Mouse (Mus musculus): ENCODE data around the gene Fus. TPM values are rescaled to one million over a fixed set of nuclear protein-coding genes. Genes with fewer than 3 reads are reported as not detected.
"Not testable (repeated sequence)": the region's sequence is repeated elsewhere in the genome, so short reads cannot be mapped to it uniquely, and the experiment has no call there.

Fus gene
- total and polyA plus RNA-seq, 2 experiments, result 28.6 to 102 TPM

GRCm38 (mm10) chr7:127935028-127935722 lies 32.1 kb upstream of the Fus start:
- WGBS, result 7% methylated on average over 32 of the region's 32 CpGs
- no peaks in the 10 kb centered on the region for H3K27me3 ChIP-seq (ENCODE audit: control insufficient read depth, insufficient read depth, low read length)
- peak overlapping the region; percentile 78 for H3K4me3 ChIP-seq (ENCODE audit: insufficient read depth, low read depth, low read length)
- DNase-seq (ENCODE audit: extremely low read depth, low read depth, low spot score), result peak; percentile 84
- H3K9ac ChIP-seq (ENCODE audit: low read depth, low read length), result peak overlapping the region; percentile 85
- H3K27ac ChIP-seq (replicated peaks; ENCODE audit: insufficient read depth, low read depth, low read length), result peak overlapping the region; percentile 60; the same call in 1 of the 2 replicates
- peak; percentile 72 for TF ChIP-seq POLR2A (IDR thresholded peaks at IDR 0.05; ENCODE audit: extremely low read depth, insufficient read depth, low read length)
- TF ChIP-seq CTCF (IDR thresholded peaks at IDR 0.05; ENCODE audit: low read depth, low read length), result peak; percentile 91
- H3K36me3 ChIP-seq (ENCODE audit: control insufficient read depth, insufficient read depth, low read length), result no peaks in the 10 kb centered on the region
- peaks cover 12% of the 10 kb centered on the region for H3K4me1 ChIP-seq (ENCODE audit: control insufficient read depth, insufficient read depth, low read length)
- no peaks in the 10 kb centered on the region for H3K79me2 ChIP-seq (ENCODE audit: control insufficient read depth, insufficient read depth, low read length)

GRCm38 (mm10) chr7:127935748-127936159 lies 31.5 kb upstream of the Fus start:
- H3K4me3 ChIP-seq (ENCODE audit: insufficient read depth, low read depth, low read length), result peak overlapping the region; percentile 78
- H3K36me3 ChIP-seq (ENCODE audit: control insufficient read depth, insufficient read depth, low read length), result no peaks in the 10 kb centered on the region
- H3K79me2 ChIP-seq (ENCODE audit: control insufficient read depth, insufficient read depth, low read length), result no peaks in the 10 kb centered on the region
- DNase-seq (ENCODE audit: extremely low read depth, low read depth, low spot score), result no peak
- no peak overlapping the region for H3K27ac ChIP-seq (replicated peaks; ENCODE audit: insufficient read depth, low read depth, low read length)
- H3K4me1 ChIP-seq (ENCODE audit: control insufficient read depth, insufficient read depth, low read length), result peaks cover 8% of the 10 kb centered on the region
- no peaks in the 10 kb centered on the region for H3K27me3 ChIP-seq (ENCODE audit: control insufficient read depth, insufficient read depth, low read length)
- H3K9ac ChIP-seq (ENCODE audit: low read depth, low read length), result peak overlapping the region; percentile 85
- TF ChIP-seq CTCF (IDR thresholded peaks at IDR 0.05; ENCODE audit: low read depth, low read length) (no peak), POLR2A (IDR thresholded peaks at IDR 0.05; ENCODE audit: extremely low read depth, insufficient read depth, low read length) (no peak)
- WGBS, result 1% methylated on average over 38 of the region's 38 CpGs

- no peak for DNase-seq (ENCODE audit: extremely low read depth, low read depth, low spot score)
- Histone ChIP-seq H3K9ac (ENCODE audit: low read depth, low read length) (peak overlapping the region; percentile 85; the same call in 1 of the 2 replicates), H3K4me3 (ENCODE audit: insufficient read depth, low read depth, low read length) (no peak overlapping the region; the same call in 1 of the 2 replicates), H3K36me3 (ENCODE audit: control insufficient read depth, insufficient read depth, low read length) (no peaks in the 10 kb centered on the region), H3K4me1 (ENCODE audit: control insufficient read depth, insufficient read depth, low read length) (peaks cover 5% of the 10 kb centered on the region), H3K79me2 (ENCODE audit: control insufficient read depth, insufficient read depth, low read length) (no peaks in the 10 kb centered on the region), H3K27me3 (ENCODE audit: control insufficient read depth, insufficient read depth, low read length) (no peaks in the 10 kb centered on the region), H3K27ac (replicated peaks; ENCODE audit: insufficient read depth, low read depth, low read length) (no peak overlapping the region)
- TF ChIP-seq CTCF (IDR thresholded peaks at IDR 0.05; ENCODE audit: low read depth, low read length), result no peak
- TF ChIP-seq POLR2A (IDR thresholded peaks at IDR 0.05; ENCODE audit: extremely low read depth, insufficient read depth, low read length), result no peak
- WGBS, result 72% methylated on average over 18 of the region's 18 CpGs
Observed at GRCm38 (mm10) chr7:127936216-127936884, 30.9 kb upstream of the Fus start.

DNA sequence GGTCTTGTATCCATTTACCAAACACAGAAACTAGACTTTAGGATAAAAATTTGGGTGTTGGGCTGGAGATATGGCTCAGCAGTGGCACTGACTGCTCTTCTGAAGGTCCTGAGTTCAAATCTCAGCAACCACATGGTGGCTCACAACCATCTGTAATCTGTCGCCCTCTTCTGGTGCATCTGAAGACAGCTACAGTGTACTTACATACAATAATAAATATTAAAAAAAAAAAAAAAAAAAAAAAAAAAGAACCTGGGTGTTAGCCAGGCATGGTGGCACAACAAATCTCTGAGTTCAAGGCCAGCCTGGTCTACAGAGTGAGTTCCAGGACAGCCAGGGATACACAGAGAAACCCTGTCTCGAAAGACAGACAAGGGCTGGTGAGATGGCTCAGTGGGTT lies 25.2 kb upstream of the Fus start:
- not testable (repeated sequence) for H3K27ac ChIP-seq (replicated peaks; ENCODE audit: insufficient read depth, low read depth, low read length); H3K4me1 ChIP-seq (ENCODE audit: control insufficient read depth, insufficient read depth, low read length); H3K79me2 ChIP-seq (ENCODE audit: control insufficient read depth, insufficient read depth, low read length); H3K4me3 ChIP-seq (ENCODE audit: insufficient read depth, low read depth, low read length); H3K36me3 ChIP-seq (ENCODE audit: control insufficient read depth, insufficient read depth, low read length); H3K9ac ChIP-seq (ENCODE audit: low read depth, low read length); DNase-seq (ENCODE audit: extremely low read depth, low read depth, low spot score); H3K27me3 ChIP-seq (ENCODE audit: control insufficient read depth, insufficient read depth, low read length)
- 61% methylated on average over 2 of the region's 2 CpGs for WGBS

GRCm38 (mm10) chr7:127944614-127945013 lies 22.6 kb upstream of the Fus start:
- no peak overlapping the region for H3K27ac ChIP-seq (replicated peaks; ENCODE audit: insufficient read depth, low read depth, low read length)
- no peaks in the 10 kb centered on the region for H3K4me1 ChIP-seq (ENCODE audit: control insufficient read depth, insufficient read depth, low read length)
- WGBS, result 17% methylated on average over 23 of the region's 23 CpGs
- no peak for TF ChIP-seq POLR2A (IDR thresholded peaks at IDR 0.05; ENCODE audit: extremely low read depth, insufficient read depth, low read length)
- no peak overlapping the region for H3K4me3 ChIP-seq (ENCODE audit: insufficient read depth, low read depth, low read length)
- no peaks in the 10 kb centered on the region for H3K79me2 ChIP-seq (ENCODE audit: control insufficient read depth, insufficient read depth, low read length)
- peaks cover 2% of the 10 kb centered on the region; the same call in 1 of the 2 replicates for H3K27me3 ChIP-seq (ENCODE audit: control insufficient read depth, insufficient read depth, low read length)
- H3K36me3 ChIP-seq (ENCODE audit: control insufficient read depth, insufficient read depth, low read length), result no peaks in the 10 kb centered on the region
- no peak overlapping the region for H3K9ac ChIP-seq (ENCODE audit: low read depth, low read length)
- no peak for DNase-seq (ENCODE audit: extremely low read depth, low read depth, low spot score)

DNA sequence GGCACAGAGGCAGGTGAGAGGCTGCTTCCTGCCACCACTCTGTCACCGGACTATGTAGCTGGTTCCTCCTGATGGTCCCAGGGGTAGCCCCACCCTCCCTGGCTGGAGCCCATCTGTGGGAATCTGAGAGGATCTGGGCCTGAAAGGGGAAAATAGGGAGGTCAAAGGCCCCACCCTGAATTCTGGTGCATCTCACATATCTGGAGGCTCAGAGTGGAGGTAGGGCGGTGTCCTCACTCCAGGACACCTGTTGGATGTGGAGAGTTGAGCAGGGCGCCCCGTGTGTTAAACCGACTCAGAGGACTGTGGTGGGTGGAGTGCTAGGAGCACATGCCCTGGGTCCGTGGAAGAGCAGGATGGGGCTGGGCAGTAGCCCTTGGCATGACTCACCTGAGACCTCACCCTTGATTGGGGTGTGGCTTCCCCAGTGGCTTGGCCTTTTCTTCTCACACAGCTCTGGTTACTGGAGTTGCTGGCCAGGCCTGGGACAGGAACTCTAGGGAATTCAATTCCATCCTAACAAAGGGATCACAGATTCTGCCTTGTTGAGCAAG lies 20.7 kb upstream of the Fus start, which contains the start of gene Prss36:
Gene Prss36, minus strand, starts transcription at position 256 of the 554 bp plus-strand sequence.
- TF ChIP-seq CTCF (IDR thresholded peaks at IDR 0.05; ENCODE audit: low read depth, low read length) (no peak), POLR2A (IDR thresholded peaks at IDR 0.05; ENCODE audit: extremely low read depth, insufficient read depth, low read length) (no peak)
- 84% methylated on average over 6 of the region's 6 CpGs for WGBS
- no peaks in the 10 kb centered on the region for H3K4me1 ChIP-seq (ENCODE audit: control insufficient read depth, insufficient read depth, low read length)

More for the DNA sequence above, 20.7 kb upstream of the Fus start, which contains the start of gene Prss36:
- DNase-seq (ENCODE audit: extremely low read depth, low read depth, low spot score), result no peak
- Histone ChIP-seq H3K79me2 (ENCODE audit: control insufficient read depth, insufficient read depth, low read length) (no peaks in the 10 kb centered on the region), H3K27me3 (ENCODE audit: control insufficient read depth, insufficient read depth, low read length) (peaks cover 2% of the 10 kb centered on the region; the same call in 1 of the 2 replicates), H3K9ac (ENCODE audit: low read depth, low read length) (no peak within 1 kb of the TSS), H3K27ac (replicated peaks; ENCODE audit: insufficient read depth, low read depth, low read length) (no peak within 1 kb of the TSS), H3K4me3 (ENCODE audit: insufficient read depth, low read depth, low read length) (no peak within 1 kb of the TSS), H3K36me3 (ENCODE audit: control insufficient read depth, insufficient read depth, low read length) (no peaks in the 10 kb centered on the region)

Measured in liver, adult 2 months (tissue).